Mouse (Mus musculus): ENCODE measurements around the gene Gm9964.

DNA sequence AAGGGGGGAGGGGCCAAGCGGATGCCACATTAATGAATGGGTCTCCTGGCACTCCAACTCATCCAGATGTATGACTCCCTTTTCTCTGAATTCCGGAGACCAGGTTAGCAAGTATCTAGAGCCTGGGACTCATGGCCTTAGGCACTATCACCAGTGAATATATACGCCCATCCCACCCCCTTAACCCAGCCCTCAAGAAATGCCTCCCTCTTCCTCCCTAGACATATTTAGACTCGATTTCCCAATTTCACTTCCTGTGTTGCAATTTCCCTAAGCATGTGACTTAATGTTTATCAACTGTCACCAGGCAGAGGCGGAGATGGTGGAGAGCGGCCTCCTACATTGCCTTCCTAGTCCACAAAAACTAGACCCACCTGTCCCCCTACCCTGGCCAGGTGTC, 9.3 kb downstream of the Gm9964 start:
- TF ChIP-seq CTCF (IDR thresholded peaks at IDR 0.05; ENCODE audit: low read depth, low read length) (no peak), POLR2A (IDR thresholded peaks at IDR 0.05; ENCODE audit: insufficient read depth, low read length) (no peak)

Data from ES-Bruce4 (cell line).